Mouse (Mus musculus) liver, embryonic 11.5 days (tissue): ENCODE data around the gene Gm14226. TPM values are rescaled to one million over a fixed set of nuclear protein-coding genes. Genes with fewer than 3 reads are reported as not detected.
"Not testable (repeated sequence)": the region's sequence is repeated elsewhere in the genome, so short reads cannot be mapped to it uniquely, and the experiment has no call there.

Experiments
- ATAC-seq: fragments of 200-750 bp; cut with Nextera tagmentation; replicated peaks from 2 replicates; pipeline ENCODE4 v1.8.0; 2017; ENCODE audit warnings: moderate number of reproducible peaks, mild to moderate bottlenecking, moderate TSS enrichment, moderate library complexity; ENCODE audit not compliant: low FRiP score
- DNase-seq: peaks from one replicate; pipeline ENCODE4 v3.0.0-alpha.2; 2017; ENCODE audit warnings: low spot score
- H3K27ac ChIP-seq: fragments of 300-500 bp; sonication (generic); 2 replicates; pipeline ENCODE4 v1.5.1; 2014; ENCODE audit warnings: mild to moderate bottlenecking, low read depth, low read length, control low read depth
- H3K27me3 ChIP-seq: fragments of 300-500 bp; sonication (generic); replicated peaks from 2 replicates; pipeline ENCODE4 v1.6.1; 2014; ENCODE audit warnings: low read length, mixed read lengths; ENCODE audit not compliant: control insufficient read depth, insufficient read depth
- H3K36me3 ChIP-seq: fragments of 300-500 bp; sonication (generic); 2 replicates; pipeline ENCODE4 v1.6.1; 2014; ENCODE audit warnings: mild to moderate bottlenecking, low read length, moderate library complexity, mixed read lengths; ENCODE audit not compliant: control insufficient read depth, insufficient read depth
- H3K4me1 ChIP-seq: fragments of 300-500 bp; sonication (generic); replicated peaks from 2 replicates; pipeline ENCODE4 v1.6.1; 2014; ENCODE audit warnings: low read length, mixed read lengths; ENCODE audit not compliant: control insufficient read depth, insufficient read depth
- H3K4me2 ChIP-seq: fragments of 300-500 bp; sonication (generic); 2 replicates; pipeline ENCODE4 v1.6.1; 2014; ENCODE audit warnings: mild to moderate bottlenecking, control low read depth, moderate library complexity
- H3K4me3 ChIP-seq: fragments of 300-500 bp; sonication (generic); 2 replicates; pipeline ENCODE4 v1.5.1; 2014; ENCODE audit warnings: low read depth, low read length, control low read depth
- H3K9ac ChIP-seq: fragments of 300-500 bp; sonication (generic); 2 replicates; pipeline ENCODE4 v1.6.1; 2014; ENCODE audit warnings: low read depth, low read length, control low read depth
- H3K9me3 ChIP-seq: fragments of 300-500 bp; sonication (generic); 2 replicates; pipeline ENCODE4 v1.6.1; 2016; ENCODE audit warnings: low read length, inconsistent platforms, mixed read lengths; ENCODE audit not compliant: control insufficient read depth
- whole genome bisulfite sequencing: fragments of 180-500 bp; shearing (Covaris S2); extraction: QIAGEN DNeasy Blood & Tissue Kit; methylation state at CpG from one replicate; pipeline ENCODE4 v1.1.7; 2014; 5-methylcytosine and 5-hydroxymethylcytosine counted together
- polyA plus RNA-seq: library from polyadenylated mRNA; unstranded; fragments of >200 nt; fragmentation: Nextera tagmentation; extraction: Ambion mirVana; gene quantifications from 2 replicates; pipeline ENCODE4 v1.2.1, GENCODE M21; 2014

Gene Gm14226
- polyA plus RNA-seq, 1 experiment from 2014 or later = 3.1 TPM

DNA sequence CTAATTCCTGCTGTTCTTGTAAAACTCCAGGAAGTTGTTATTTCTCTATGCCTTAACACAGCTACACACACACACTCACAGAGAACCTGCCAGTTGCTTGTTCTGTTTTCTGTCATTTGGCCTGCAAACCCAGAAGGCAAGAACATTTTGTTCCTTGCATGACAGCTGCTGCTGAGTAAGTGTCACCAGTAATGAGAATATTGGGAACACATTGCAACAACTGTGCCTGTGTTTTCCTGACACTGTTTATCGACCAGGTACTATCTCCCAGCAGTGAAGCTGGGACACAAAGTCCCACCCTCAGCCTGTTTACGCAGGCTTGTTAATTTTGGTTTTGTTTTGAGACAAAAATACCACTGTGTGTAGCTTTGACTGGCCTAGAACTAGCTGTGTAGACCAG, 34.6 kb downstream of the Gm14226 start:
- no peaks in the 10 kb centered on the region for H3K36me3 ChIP-seq
- no peak overlapping the region for H3K4me2 ChIP-seq
- H3K27ac ChIP-seq = no peak overlapping the region
- no peak overlapping the region for H3K4me3 ChIP-seq
- ATAC-seq = no peak
- H3K27me3 ChIP-seq = no peaks in the 10 kb centered on the region
- H3K4me1 ChIP-seq = peaks cover 18% of the 10 kb centered on the region
- H3K9me3 ChIP-seq = no peaks in the 10 kb centered on the region
- WGBS = 64% methylated on average over 2 of the region's 2 CpGs
- no peak for DNase-seq
- no peak overlapping the region for H3K9ac ChIP-seq

DNA sequence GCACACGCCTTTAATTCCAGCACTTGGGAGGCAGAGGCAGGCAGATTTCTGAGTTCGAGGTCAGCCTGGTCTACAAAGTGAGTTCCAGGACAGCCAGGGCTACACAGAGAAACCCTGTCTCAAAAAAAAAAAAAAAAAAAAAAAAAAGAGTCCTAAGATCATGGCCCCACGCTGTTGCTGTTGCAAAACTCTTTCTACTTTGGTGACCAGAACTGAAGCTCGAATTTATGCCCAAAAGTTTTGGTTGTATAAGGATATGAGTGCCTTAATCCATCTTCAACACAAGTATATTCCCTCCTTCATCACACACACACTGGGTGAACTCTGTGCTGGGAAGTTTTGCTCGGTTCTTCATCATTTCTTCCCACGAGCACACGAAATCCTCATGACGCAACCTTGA, 35.4 kb downstream of the Gm14226 start:
- H3K27ac ChIP-seq, H3K36me3 ChIP-seq, H3K27me3 ChIP-seq, ATAC-seq, DNase-seq, H3K4me2 ChIP-seq, H3K9me3 ChIP-seq, H3K4me3 ChIP-seq, H3K9ac ChIP-seq: not testable (repeated sequence)
- 87% methylated on average over 8 of the region's 8 CpGs for WGBS
- peaks cover 18% of the 10 kb centered on the region for H3K4me1 ChIP-seq

DNA sequence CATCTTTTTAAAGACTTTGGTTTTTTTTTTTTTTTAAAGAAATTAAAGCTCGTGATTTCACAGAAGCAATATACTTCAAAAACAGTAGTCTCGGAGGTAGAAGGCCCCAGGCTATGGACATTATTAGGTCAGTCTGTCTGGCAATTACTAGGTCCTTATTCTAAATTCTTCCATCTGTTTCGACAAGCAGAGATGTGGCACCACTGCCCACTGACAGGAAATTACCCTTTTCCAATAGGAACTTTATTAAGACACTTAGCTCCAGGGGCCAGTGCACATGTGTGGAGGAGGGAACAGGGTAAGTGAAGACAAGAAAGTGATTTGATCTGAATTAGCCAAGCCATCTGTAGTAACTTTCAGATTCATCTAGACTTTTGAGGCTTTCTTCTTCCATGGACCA, 36.6 kb downstream of the Gm14226 start:
- Histone ChIP-seq H3K36me3 (peaks cover 5% of the 10 kb centered on the region; the same call in 1 of the 2 replicates), H3K9me3 (no peaks in the 10 kb centered on the region), H3K27ac (no peak overlapping the region), H3K4me1 (peaks cover 18% of the 10 kb centered on the region), H3K27me3 (no peaks in the 10 kb centered on the region), H3K4me2 (no peak overlapping the region), H3K9ac (no peak overlapping the region), H3K4me3 (no peak overlapping the region)
- DNase-seq (no peak), ATAC-seq (no peak)
- 82% methylated on average over 3 of the region's 3 CpGs for WGBS

DNA sequence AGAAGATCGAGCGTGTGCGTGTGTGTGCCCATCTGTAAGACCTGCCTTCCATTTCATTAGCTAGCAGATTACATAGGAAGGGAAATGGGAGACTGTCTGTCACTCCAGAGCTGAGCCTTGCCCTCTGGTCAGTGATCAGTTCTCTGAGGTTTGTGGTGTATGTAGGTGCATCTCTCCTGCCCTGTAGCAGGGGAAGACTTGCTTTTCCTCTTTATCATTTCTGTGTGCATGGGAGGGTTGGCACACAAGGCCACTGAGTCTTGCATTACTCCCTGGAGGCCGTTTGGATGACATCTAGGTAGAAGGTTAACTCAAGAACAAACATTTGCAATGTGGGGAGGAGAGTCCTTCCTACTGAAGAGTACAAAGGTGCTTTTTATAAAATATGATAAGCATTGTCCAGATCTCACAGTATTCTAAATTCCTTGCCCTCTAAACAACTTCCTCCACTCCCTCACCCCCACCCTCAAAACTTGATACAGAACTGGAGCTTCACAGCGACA, 38.1 kb downstream of the Gm14226 start:
- ATAC-seq = no peak
- WGBS = 65% methylated on average over 5 of the region's 5 CpGs

DNA sequence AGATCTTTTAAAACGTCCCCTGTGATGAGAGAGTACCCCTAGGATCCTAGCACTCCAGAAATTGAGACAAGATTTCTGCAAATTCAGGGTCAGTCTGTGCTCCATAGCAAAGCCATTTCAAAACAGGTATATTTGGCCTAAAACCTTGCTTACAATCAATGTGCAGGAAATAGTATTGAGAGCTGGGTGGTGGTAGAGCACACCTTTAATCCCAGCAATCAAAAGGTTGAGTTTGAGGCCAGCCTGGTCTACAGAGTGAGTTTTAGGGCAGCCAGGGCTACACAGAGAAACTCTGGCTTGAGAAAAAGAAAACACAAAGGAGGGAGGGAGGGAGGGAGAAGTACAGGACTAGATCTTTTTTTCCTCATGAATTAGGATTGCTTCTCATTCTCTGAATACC, 39.3 kb downstream of the Gm14226 start:
- Histone ChIP-seq H3K36me3 (peaks cover 22% of the 10 kb centered on the region), H3K4me2 (no peak overlapping the region), H3K4me1 (peaks cover 2% of the 10 kb centered on the region; the same call in 1 of the 2 replicates), H3K9me3 (no peaks in the 10 kb centered on the region), H3K27me3 (no peaks in the 10 kb centered on the region), H3K4me3 (no peak overlapping the region), H3K27ac (no peak overlapping the region), H3K9ac (no peak overlapping the region)
- WGBS = 61% methylated on average over 1 of the region's 1 CpGs
- ATAC-seq (no peak), DNase-seq (no peak)

More for the DNA sequence above, 38.1 kb downstream of the Gm14226 start:
- DNase-seq = no peak
- Histone ChIP-seq H3K4me3 (no peak overlapping the region), H3K9me3 (no peaks in the 10 kb centered on the region), H3K4me2 (no peak overlapping the region), H3K27ac (no peak overlapping the region), H3K36me3 (peaks cover 12% of the 10 kb centered on the region), H3K27me3 (no peaks in the 10 kb centered on the region), H3K4me1 (peaks cover 13% of the 10 kb centered on the region), H3K9ac (no peak overlapping the region)

DNA sequence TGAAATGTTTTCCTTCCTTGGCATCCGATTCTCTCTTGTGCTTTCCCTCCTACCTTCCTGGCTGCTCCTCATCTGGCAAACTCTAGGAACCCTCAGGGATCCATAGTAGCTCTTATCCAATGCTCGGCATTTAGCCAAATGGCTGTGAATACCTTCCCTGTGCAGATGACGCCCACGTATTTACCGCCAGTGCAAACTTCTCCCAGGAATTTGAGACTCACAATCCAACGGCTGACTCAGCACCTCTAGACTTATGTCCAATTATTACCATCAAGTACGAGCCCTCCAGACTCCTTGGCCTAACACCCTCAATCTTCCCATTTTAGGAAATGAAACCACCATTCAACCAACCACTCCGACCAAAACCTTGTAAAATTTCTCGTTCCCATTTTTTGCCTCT, 53.0 kb downstream of the Gm14226 start:
- Histone ChIP-seq H3K4me2 (no peak overlapping the region), H3K4me1 (peaks cover 23% of the 10 kb centered on the region)
- no peak for ATAC-seq

DNA sequence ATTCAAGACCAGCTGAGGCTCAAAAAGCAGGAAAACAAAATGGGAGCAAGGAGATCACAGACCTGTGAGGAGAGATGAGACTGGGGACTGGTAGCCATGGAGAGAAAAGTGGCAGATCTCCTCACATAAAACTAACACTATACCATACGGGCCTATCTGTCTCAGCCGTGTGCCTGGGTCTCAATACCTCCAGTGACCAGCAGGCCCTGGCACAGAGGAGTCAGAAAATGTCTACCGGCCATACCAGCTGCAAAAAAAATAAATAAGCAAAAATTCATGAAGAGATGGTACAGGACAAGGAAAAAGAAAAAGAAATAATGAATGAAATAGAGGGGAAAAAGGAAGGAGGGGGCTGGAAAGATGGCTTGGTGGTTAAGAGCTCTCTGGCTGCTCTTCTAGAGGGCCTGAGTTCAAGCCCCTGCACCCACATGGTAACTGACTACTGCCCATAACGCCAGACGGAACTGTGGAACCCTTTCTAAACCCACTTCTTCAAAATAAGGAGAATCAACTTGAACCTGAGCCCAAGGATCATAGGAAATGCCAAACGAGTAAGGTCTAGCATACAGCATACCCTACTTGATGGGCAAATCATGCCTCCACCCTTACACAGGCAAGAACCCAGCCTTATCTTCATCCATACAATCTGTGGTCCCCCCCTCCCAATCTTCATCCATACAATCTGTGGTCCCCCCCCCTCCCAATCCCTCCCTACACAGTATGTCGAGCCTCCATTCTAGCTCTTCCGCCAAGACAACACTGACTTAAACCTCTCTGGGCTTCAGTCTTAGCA, 54.5 kb downstream of the Gm14226 start:
- DNase-seq (no peak), ATAC-seq (no peak)
- Histone ChIP-seq H3K27me3 (no peaks in the 10 kb centered on the region), H3K9ac (0 out of 2 replicates have a peak overlapping the region, but pooled peaks have one; percentile 4), H3K4me3 (peak overlapping the region; percentile 80; the same call in 1 of the 2 replicates), H3K36me3 (peaks cover 10% of the 10 kb centered on the region), H3K27ac (no peak overlapping the region), H3K4me2 (peak overlapping the region; percentile 67), H3K9me3 (no peaks in the 10 kb centered on the region), H3K4me1 (peaks cover 23% of the 10 kb centered on the region)
- WGBS = 71% methylated on average over 8 of the region's 8 CpGs

More for the DNA sequence above, 53.0 kb downstream of the Gm14226 start:
- Histone ChIP-seq H3K9me3 (no peaks in the 10 kb centered on the region), H3K4me3 (no peak overlapping the region), H3K36me3 (peaks cover 21% of the 10 kb centered on the region), H3K27ac (no peak overlapping the region), H3K9ac (no peak overlapping the region), H3K27me3 (no peaks in the 10 kb centered on the region)
- WGBS = 86% methylated on average over 9 of the region's 9 CpGs
- no peak for DNase-seq

DNA sequence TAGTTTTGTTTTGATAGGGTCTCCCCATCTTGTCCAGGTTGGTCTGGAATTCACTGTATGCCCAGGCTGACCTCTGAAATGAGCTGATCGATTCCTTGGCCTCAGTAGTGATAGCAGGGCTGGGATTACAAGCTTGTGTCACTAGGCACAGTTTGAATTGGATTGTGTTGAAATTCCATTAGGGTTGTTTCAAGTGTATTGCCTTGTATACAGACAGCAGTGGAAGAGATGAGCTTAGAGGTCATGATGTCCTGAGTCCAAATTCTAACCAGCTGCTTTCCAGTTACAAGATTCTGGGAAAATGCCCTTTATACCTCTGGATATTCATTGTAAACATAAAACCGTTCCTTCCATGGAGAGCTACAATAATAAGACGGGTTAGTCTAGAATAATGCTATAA, 55.3 kb downstream of the Gm14226 start:
- Histone ChIP-seq H3K9me3 (no peaks in the 10 kb centered on the region), H3K36me3 (peaks cover 4% of the 10 kb centered on the region), H3K4me1 (peaks cover 23% of the 10 kb centered on the region), H3K4me2 (peak overlapping the region; percentile 67), H3K4me3 (peak overlapping the region; percentile 80), H3K27ac (peak overlapping the region; percentile 82; the same call in 1 of the 2 replicates), H3K27me3 (no peaks in the 10 kb centered on the region), H3K9ac (peak overlapping the region; percentile 94)
- DNase-seq = no peak
- WGBS = 14% methylated on average over 3 of the region's 3 CpGs
- no peak for ATAC-seq
